Mouse (Mus musculus): ENCODE measurements at regions not wholly inside any gene's neighbourhood (a gene's known extent, or its start where the extent isn't known, plus 50 kb on each side); places are given as distances from the start of the nearest gene placed in this dataset.

- TF ChIP-seq CTCF (IDR thresholded peaks at IDR 0.05; ENCODE audit: low read depth) (no peak), EP300 (IDR thresholded peaks at IDR 0.05; ENCODE audit: low read depth) (no peak)
Observed at GRCm38 (mm10) chr7:139769167-139769566, 64.8 kb upstream of the Adgra1 start.
